Mouse (Mus musculus) olfactory bulb, adult 2 months (tissue): ENCODE results near the gene Mast1.

Source experiments
- CTCF ChIP-seq: fragments of 200-500 bp; IDR thresholded peaks from 2 replicates; pipeline ENCODE4 v1.5.1; 2012; ENCODE audit warnings: low read depth, mild to moderate bottlenecking, low read length, moderate library complexity; ENCODE audit not compliant: insufficient read depth
- POLR2A ChIP-seq: fragments of 200-500 bp; IDR thresholded peaks from 2 replicates; pipeline ENCODE4 v1.6.1; 2012; ENCODE audit warnings: mild to moderate bottlenecking, low read depth, low read length, moderate library complexity; ENCODE audit not compliant: insufficient read depth

- TF ChIP-seq CTCF (no peak), POLR2A (no peak)
Measured at GRCm38 (mm10) chr8:84974543-84975142, 37.5 kb upstream of the Mast1 start.
